Mouse (Mus musculus): ENCODE data around the gene Odf3b. TPM values are rescaled to one million over a fixed set of nuclear protein-coding genes. Genes with fewer than 3 reads are reported as not detected.

Gene Odf3b
- polyA plus RNA-seq, 1 experiment = not detected

GRCm38 (mm10) chr15:89352795-89353194 is 26.3 kb downstream of the Odf3b start:
- no peak overlapping the region for H3K4me3 ChIP-seq (ENCODE audit: insufficient read depth, low read depth, low read length)
- peaks cover 17% of the 10 kb centered on the region for H3K4me1 ChIP-seq (ENCODE audit: control insufficient read depth, insufficient read depth, low read length)
- TF ChIP-seq CTCF (IDR thresholded peaks at IDR 0.05; ENCODE audit: insufficient read depth, low read depth, low read length) (no peak), POLR2A (IDR thresholded peaks at IDR 0.05; ENCODE audit: insufficient read depth, low read depth, low read length) (no peak)
- no peak overlapping the region for H3K27ac ChIP-seq (ENCODE audit: insufficient read depth, low read depth, low read length)
- 96% methylated on average over 12 of the region's 12 CpGs for WGBS

DNA sequence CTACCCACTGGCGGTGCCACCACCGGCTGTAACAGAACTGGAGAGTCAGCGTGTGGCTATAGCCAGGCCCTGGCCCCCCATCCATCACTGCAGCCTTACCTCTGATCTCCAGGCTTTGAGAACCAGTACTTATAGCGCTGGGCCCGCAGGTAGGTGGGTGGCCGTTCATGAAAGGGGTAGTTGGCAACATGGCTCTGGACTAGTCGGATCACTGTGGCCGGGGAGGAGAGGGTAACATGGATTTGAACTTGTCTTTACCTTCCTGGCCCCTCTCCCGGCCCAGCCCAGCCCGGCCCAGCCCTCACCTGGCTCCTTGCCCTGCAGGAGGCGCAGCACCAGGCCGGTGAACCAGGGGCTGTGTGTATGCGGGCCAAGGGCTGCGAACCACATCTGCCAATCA is 27.0 kb downstream of the Odf3b start:
- H3K4me1 ChIP-seq (ENCODE audit: control insufficient read depth, insufficient read depth, low read length) = peaks cover 15% of the 10 kb centered on the region
- no peak overlapping the region for H3K27ac ChIP-seq (ENCODE audit: insufficient read depth, low read depth, low read length)
- H3K4me3 ChIP-seq (ENCODE audit: insufficient read depth, low read depth, low read length) = no peak overlapping the region
- TF ChIP-seq CTCF (IDR thresholded peaks at IDR 0.05; ENCODE audit: insufficient read depth, low read depth, low read length) = no peak
- no peak for TF ChIP-seq POLR2A (IDR thresholded peaks at IDR 0.05; ENCODE audit: insufficient read depth, low read depth, low read length)
- 92% methylated on average over 14 of the region's 14 CpGs for WGBS

- 85% methylated on average over 15 of the region's 15 CpGs for WGBS
- Histone ChIP-seq H3K4me3 (ENCODE audit: insufficient read depth, low read depth, low read length) (no peak overlapping the region), H3K27ac (ENCODE audit: insufficient read depth, low read depth, low read length) (no peak overlapping the region), H3K4me1 (ENCODE audit: control insufficient read depth, insufficient read depth, low read length) (peaks cover 14% of the 10 kb centered on the region)
- no peak for TF ChIP-seq CTCF (IDR thresholded peaks at IDR 0.05; ENCODE audit: insufficient read depth, low read depth, low read length)
- TF ChIP-seq POLR2A (IDR thresholded peaks at IDR 0.05; ENCODE audit: insufficient read depth, low read depth, low read length) = no peak
Measured at GRCm38 (mm10) chr15:89351302-89351701, 27.8 kb downstream of the Odf3b start.

- Histone ChIP-seq H3K4me3 (ENCODE audit: insufficient read depth, low read depth, low read length) (no peak overlapping the region), H3K27ac (ENCODE audit: insufficient read depth, low read depth, low read length) (no peak overlapping the region), H3K4me1 (ENCODE audit: control insufficient read depth, insufficient read depth, low read length) (peaks cover 13% of the 10 kb centered on the region)
- TF ChIP-seq POLR2A (IDR thresholded peaks at IDR 0.05; ENCODE audit: insufficient read depth, low read depth, low read length) = no peak
- no peak for TF ChIP-seq CTCF (IDR thresholded peaks at IDR 0.05; ENCODE audit: insufficient read depth, low read depth, low read length)
- WGBS = 79% methylated on average over 5 of the region's 5 CpGs
Measured at GRCm38 (mm10) chr15:89350447-89350846, 28.6 kb downstream of the Odf3b start.

DNA sequence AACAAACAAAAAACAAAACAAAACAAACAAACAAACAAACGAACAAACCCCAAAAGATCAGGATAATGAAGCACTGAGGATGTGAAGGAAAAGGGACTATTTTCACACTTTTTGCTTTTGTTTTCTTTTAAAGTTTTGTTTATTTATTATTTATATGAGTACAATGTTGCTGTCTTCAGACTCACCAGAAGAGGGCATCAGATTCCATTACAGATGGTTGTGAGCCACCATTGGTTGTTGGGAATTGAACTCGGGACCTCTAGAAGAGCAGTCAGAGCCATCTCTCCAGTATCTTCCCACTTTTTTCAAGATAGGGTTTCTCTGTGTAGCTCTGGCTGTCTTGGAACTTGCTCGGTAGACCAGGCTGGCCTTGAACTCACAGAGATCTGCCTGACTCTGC is 35.8 kb downstream of the Odf3b start:
- Histone ChIP-seq H3K4me1 (ENCODE audit: control insufficient read depth, insufficient read depth, low read length) (no peaks in the 10 kb centered on the region), H3K27ac (ENCODE audit: insufficient read depth, low read depth, low read length) (no peak overlapping the region), H3K4me3 (ENCODE audit: insufficient read depth, low read depth, low read length) (no peak overlapping the region)
- WGBS = 83% methylated on average over 3 of the region's 3 CpGs
- TF ChIP-seq POLR2A (IDR thresholded peaks at IDR 0.05; ENCODE audit: insufficient read depth, low read depth, low read length) (no peak), CTCF (IDR thresholded peaks at IDR 0.05; ENCODE audit: insufficient read depth, low read depth, low read length) (no peak)

DNA sequence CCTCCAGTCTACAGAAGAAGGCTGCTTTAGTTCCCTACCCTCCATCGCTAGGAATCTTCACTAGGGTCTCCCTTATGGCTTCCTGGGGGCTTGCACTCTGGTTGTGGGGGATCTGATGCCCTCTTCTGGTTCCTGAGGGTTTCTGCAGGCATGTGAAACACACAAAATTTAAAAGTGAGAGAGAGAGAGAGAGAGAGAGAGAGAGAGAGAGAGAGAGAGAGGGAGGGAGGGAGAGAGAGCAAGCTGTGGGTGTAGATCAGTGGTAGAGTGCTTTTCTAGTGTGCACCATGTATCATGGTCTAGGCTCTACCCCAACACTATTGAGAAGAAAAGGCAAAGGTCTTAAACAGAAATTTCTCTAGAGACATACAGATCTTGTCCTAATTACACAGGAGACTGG is 37.4 kb downstream of the Odf3b start:
- no peaks in the 10 kb centered on the region for H3K4me1 ChIP-seq (ENCODE audit: control insufficient read depth, insufficient read depth, low read length)
- no peak overlapping the region for H3K27ac ChIP-seq (ENCODE audit: insufficient read depth, low read depth, low read length)
- H3K4me3 ChIP-seq (ENCODE audit: insufficient read depth, low read depth, low read length) = no peak overlapping the region
- TF ChIP-seq POLR2A (IDR thresholded peaks at IDR 0.05; ENCODE audit: insufficient read depth, low read depth, low read length) = no peak
- no peak for TF ChIP-seq CTCF (IDR thresholded peaks at IDR 0.05; ENCODE audit: insufficient read depth, low read depth, low read length)
- WGBS = 36% methylated on average over 1 of the region's 1 CpGs

GRCm38 (mm10) chr15:89340136-89340535 is 38.9 kb downstream of the Odf3b start:
- WGBS = 79% methylated on average over 3 of the region's 3 CpGs
- TF ChIP-seq POLR2A (IDR thresholded peaks at IDR 0.05; ENCODE audit: insufficient read depth, low read depth, low read length) = no peak
- no peak for TF ChIP-seq CTCF (IDR thresholded peaks at IDR 0.05; ENCODE audit: insufficient read depth, low read depth, low read length)

GRCm38 (mm10) chr15:89339696-89340095 is 39.4 kb downstream of the Odf3b start:
- Histone ChIP-seq H3K27ac (ENCODE audit: insufficient read depth, low read depth, low read length) (no peak overlapping the region), H3K4me1 (ENCODE audit: control insufficient read depth, insufficient read depth, low read length) (no peaks in the 10 kb centered on the region), H3K4me3 (ENCODE audit: insufficient read depth, low read depth, low read length) (no peak overlapping the region)
- no peak for TF ChIP-seq POLR2A (IDR thresholded peaks at IDR 0.05; ENCODE audit: insufficient read depth, low read depth, low read length)
- no peak for TF ChIP-seq CTCF (IDR thresholded peaks at IDR 0.05; ENCODE audit: insufficient read depth, low read depth, low read length)
- WGBS = 93% methylated on average over 2 of the region's 2 CpGs

More at GRCm38 (mm10) chr15:89340136-89340535, 38.9 kb downstream of the Odf3b start:
- Histone ChIP-seq H3K4me3 (ENCODE audit: insufficient read depth, low read depth, low read length) (no peak overlapping the region), H3K4me1 (ENCODE audit: control insufficient read depth, insufficient read depth, low read length) (no peaks in the 10 kb centered on the region), H3K27ac (ENCODE audit: insufficient read depth, low read depth, low read length) (no peak overlapping the region)

DNA sequence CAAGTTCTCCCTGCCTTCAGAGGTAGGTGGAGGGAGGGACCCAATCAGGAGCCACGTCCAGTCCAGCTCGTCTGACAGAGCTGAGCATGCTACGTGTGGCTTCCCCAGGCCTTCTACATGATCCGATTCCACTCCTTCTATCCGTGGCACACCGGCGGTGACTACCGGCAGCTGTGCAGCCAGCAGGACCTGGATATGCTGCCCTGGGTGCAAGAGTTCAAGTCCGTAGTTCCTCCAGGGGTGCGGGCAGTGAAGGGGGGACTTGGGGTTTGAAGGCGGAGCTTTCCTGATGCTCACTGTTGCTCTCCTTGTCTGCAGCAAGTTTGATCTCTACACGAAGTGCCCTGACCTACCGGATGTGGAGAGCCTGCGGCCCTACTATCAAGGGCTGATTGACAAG is 42.7 kb downstream of the Odf3b start:
- 88% methylated on average over 14 of the region's 14 CpGs for WGBS
- Histone ChIP-seq H3K4me1 (ENCODE audit: control insufficient read depth, insufficient read depth, low read length) (no peaks in the 10 kb centered on the region), H3K4me3 (ENCODE audit: insufficient read depth, low read depth, low read length) (no peak overlapping the region), H3K27ac (ENCODE audit: insufficient read depth, low read depth, low read length) (no peak overlapping the region)
- TF ChIP-seq CTCF (IDR thresholded peaks at IDR 0.05; ENCODE audit: insufficient read depth, low read depth, low read length) (no peak), POLR2A (IDR thresholded peaks at IDR 0.05; ENCODE audit: insufficient read depth, low read depth, low read length) (no peak)
